Mouse (Mus musculus): Measurements from ENCODE around the gene Dand5.

The Dand5 gene

DNA sequence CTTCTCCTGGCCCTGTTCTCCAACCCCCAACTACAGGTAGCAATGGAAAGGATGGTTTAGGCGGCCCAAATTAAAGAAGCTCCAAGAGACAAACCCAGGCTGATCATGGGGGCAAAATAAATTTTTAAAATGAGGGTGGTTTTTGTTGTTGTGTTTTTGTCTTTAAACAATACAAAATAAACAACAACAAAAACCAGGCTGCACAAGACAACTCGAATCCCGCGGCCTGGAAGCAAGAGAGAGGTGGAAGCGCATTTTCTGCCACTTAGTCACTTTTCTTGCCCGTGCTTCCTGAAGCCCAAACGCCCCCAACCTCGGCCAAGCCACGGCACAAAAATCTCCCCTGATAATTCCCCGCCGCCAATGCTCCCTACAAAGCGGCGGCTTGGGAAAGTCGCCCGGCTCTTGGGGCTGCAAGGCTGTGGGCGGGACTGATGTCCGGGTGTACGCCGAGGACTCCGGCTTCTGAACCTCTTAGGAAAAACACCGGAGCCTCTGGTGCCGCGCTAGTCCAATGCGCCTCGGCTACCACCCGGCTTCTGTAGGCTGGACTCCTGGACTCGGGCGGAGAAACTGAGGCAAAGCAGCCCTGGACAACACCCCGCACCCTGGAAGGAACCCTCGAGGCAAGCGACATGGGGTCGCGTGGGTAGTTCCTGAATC is 38.6 kb downstream of the Dand5 start:
- no peak for DNase-seq (ENCODE audit: low read depth, low spot score)

DNA sequence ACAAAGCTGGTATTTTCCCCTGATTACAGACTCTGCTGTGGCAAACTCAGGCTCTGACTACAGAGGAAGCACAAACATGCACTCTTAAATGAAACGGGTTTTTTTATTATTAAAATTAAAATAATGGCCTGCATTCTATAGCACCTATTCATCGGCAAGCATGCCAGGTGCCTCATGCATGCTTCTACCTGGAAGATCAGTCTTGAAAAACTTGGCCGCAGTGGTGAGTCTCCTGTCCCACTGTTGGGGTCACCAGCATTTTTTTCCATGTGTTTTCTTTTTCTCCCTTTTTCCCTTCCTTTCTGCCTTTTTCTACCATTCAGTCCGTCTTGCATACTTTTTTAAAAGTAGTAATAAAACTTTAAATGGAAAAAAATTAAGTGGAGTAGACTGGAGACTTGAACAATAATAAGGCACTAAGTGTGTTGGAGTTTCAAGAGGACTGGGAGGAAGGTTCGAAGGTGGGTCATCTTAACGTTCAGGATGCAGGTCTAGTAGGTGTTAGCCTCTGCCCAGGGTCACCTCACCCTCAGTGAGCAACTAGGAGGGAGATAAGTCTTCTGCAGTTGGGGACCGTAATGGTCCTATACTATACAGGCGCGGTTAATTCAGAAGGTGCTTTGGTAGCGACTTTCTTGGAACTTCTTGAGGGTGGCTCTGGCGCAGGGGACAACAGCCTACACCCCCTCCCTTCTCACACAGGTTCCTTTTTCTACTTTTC is 39.3 kb downstream of the Dand5 start:
- DNase-seq (ENCODE audit: low read depth, low spot score) = no peak

DNA sequence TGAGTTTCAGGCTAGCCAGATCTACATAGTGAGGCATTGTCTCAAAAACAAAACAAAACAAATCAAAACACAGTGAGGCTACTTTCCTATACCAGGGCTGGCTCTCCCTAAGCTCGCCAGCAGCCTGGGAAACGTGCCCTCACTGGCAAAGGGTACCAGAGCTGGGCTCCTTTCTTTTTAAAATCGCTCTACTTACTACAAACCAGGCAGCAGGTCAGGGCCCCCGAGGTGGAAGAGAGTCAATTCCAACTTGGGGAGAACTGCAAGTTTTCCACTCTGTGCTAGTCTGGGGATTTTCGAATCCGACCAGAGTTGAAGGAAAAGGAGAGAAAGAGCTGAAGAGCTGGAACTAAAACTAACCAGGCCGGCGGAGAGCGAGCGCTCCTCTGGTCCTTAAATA is 39.9 kb downstream of the Dand5 start:
- no peak for DNase-seq (ENCODE audit: low read depth, low spot score)

DNA sequence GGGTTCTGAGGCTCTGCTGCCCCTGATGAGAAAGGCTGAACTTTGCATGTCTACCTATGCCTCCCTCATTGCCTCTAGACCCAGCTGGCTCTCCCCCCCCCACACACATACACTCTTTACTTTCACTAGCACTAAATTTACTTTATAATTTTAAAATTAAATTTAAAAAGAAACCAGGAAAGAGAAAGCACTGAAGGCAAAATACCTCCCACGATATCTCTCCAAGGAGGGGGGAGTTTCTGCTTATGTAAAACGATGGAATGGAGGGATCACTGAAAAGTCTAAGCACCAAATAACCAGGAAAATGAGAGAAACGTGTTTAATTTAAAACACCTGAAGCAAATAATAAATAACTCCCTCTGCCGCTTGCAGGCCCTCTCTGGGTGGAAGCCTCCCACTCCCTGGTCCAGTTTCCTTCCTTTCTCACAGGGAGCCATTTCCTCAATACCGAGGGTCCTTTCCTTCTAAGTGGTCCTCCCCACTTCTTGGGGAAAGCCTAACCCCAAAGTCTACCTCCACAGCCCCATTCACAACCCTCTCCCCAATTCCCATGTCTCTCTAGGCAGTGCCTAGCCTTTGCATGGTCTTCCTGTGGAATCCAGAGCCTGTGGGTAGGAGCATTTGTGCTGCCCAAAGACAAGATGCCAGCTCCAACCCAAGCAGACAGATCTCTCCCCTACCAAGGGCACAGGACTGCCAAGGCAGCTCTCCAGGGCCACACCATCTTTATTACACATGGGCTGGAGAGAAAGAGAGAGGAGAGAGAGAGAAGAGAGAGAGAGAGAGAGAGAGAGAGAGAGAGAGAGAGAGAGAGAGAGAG is 40.7 kb downstream of the Dand5 start:
- no peak for DNase-seq (ENCODE audit: low read depth, low spot score)

DNA sequence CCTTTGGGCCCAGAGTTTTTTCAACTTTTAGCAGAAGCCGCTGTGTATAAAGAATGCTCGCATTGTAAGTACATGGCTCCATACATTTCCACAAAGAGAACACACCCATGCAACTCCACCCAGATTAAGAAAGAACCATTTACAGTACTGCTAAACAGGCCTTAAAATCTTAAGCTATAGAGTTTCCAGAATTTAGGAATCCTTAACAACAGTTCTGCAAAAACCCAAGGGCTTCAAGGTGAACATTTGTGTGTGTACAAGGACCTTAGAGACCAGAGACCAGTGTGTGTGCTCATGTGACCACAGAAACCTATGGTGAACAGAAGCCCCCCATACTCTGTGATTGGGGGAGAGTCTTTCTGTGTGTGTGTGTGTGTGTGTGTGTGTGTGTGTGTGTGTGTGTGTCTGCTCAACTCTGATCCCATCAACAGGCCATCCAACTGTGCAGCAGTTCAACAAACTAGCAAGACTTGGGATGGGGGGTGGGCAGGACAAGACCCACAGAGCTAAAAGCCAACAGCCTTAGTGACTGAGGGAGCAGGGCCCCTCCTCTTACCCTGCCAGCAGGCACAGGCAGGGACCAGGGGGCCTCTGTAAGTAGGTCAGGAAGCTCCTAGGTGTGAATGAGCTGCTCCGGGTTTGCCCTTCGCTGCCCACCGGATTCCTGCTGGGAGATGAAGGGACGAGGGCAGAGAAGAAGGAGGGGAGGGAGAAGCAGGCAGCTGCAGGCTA is 41.5 kb downstream of the Dand5 start:
- DNase-seq (ENCODE audit: low read depth, low spot score) = no peak

DNA sequence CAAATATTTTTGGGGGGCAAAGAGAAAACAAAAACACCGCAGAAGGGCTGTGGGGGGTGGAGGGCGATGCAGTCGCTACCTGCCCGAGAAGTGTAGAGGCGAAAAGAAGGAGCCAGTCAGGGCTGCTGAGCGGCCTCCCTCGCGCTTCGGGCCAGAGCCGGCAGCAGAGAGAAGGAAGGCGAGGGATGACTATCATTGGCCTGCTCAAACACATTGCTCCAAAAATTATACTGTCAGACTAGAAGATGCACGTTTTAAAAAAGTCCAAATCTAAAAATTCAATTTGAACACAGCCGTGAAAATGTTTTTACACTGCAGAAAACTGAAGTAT is 42.4 kb downstream of the Dand5 start:
- no peak for DNase-seq (ENCODE audit: low read depth, low spot score)

DNA sequence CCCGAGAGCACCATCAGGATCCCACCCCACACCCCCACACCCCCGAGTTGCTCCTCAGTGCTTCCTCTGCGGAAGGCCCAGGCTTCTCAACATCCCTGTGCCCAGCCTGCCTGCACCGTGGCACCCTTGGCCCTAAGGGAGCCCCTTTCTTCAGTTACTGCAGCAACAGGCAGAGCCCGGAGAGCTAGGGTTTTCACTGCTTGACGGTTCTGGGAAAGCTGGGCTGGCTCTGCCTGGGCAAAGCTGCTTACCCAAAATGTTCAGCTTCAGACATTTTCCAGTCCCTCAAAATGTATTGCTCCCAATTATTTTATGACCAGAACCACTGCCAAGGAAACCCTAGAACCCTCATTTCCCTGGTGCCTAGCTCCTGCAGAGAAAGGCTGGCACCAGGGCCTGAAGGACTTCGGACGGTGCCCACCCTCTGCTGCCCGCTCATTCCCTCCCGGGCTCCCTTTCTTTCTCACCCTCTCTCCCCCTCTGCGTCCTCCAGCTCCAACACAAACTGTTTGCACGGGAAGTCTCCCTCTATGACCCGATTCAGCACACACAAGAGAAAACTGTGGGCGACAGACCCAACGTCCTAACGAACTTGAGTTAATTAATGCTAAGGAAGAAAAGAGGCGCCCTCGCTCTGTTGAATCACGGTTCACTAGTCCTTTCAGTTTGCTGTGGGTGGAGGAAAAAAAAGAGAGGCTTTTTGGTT is 43.0 kb downstream of the Dand5 start:
- DNase-seq (ENCODE audit: low read depth, low spot score) = no peak

DNA sequence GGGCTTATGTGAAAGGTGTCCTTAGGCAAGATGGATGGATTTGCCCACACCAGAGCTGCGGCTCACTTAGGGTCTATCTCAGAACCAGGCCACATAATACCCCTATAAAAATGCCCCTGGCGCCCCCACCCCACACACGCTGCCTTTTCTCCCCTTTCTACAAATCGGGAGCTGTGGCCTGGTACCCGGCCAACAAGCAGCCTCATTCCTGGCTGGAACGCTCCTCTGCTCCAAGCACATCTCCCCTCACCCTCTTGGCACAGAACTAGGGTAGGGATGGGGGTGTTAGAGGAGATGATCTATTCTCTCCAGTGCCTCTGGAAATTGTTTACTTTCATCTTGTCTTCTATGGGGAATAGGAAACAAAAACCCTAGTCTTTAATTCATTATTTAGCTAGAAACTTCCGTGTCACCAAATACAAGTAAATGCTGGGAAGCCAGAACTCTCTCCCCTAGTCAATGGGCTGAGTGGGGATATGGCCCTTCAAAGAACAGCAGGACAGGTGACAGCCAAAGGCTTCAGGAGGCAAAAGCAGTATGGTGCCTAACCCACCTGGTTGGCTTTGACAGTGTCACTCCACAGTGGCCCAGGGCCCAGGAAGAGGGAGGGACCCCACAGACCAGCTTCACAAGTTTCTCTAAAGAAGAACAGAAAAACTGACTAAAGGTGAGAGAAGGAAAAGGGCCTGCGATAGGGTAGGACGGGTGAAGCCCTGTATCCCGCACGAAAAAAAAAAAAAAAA is 43.8 kb downstream of the Dand5 start:
- DNase-seq (ENCODE audit: low read depth, low spot score) = no peak

DNA sequence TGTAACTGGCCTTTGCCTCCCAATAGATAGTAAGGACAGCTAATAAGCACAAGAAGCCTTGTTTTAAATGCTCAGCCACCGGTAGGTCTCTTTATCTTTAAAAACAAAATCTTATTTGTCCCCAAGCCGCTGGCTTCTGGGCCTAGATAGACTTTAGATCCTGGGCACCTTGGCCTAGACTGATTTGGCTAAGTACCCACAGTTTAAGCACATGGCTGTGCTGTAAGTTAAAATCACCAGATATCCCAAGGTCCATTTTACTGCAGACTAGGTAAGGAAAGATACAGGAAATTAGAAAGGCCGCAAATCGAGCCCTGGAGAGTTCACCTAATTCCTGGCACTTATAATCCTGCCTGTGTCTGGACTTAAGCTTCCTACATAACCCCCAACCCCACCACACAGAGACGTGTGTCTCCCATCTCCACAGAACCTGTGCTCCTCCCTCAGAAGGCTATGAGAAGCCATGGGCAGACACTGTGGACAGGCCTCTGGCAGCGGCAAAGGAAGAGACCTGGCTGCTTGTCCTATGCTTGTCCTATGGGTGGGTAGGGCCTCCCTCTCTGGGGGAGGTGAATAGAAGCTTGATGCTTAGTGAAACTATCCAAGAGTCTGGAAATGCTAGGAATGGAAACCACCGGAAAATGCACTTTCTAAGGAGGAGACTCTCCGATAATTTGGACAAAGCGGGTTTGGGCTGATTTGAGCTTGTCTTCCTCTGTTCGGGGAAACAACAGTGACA is 44.6 kb downstream of the Dand5 start:
- no peak for DNase-seq (ENCODE audit: low read depth, low spot score)

DNA sequence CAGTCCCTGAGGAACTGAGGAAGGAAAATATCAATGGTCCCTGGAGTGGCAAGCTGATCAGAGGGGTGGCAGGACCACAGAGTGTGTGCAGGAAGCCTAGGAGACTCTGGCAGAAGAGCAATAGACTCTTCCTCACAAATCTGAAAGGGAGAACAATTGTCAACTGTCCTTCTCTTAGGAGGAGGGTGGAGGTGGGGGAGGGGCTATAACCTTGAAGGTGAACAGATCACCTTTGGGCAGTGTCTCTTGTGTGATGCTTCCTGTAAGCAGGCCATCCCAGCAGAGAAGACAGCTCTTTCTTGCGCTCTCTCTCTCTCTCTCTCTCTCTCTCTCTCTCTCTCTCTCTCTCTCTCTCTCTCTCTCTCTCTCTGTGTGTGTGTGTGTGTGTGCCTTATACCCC is 46.1 kb downstream of the Dand5 start:
- no peak for DNase-seq (ENCODE audit: low read depth, low spot score)

DNA sequence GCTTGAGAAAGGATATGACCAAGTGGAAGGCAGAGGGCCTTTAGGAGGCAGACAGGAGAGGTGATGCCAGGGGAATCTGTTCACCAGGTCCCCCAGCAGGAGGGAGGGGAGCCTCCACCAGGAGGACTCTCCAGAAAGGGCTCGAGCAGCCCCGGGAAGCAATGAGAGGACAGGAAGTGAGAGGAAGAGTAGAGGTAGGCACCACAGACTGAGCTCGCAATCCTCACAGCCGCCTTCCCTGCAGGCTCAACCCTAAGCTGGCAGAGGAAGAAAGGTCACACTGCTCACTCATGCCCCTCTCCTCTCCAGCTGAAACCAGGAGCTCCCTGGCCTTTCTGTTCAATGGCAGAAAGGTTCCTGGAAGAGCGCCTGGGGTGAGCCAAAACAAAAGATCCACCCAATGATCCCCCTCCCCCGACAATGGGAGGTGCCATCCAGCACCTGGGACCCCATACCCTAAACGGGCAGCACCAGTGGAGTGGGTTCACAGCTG is 47.0 kb downstream of the Dand5 start:
- DNase-seq (ENCODE audit: low read depth, low spot score) = no peak

DNA sequence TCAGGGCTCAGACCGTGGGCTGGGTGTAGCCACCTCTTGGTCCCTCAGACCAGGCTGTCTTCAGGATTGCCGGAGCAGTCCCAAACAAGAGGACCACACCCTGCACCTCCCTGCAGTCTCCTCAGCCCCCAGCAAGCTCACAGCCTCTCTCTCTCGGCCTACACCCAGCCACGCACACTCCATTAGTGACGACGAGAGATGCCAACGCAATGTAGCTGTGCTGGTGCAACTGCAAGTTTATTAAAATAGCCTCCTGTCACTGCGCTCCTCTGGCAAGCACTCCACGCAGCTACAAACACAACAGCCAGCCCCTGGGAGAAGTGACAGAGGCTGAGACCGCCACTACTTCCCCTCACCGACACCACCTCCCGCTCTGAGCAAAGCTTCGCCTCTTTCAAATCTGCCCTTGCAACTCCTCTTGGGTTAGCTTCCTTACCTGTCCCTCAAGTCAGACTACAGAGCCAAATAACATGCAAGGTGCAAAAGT is 47.5 kb downstream of the Dand5 start:
- DNase-seq (ENCODE audit: low read depth, low spot score) = no peak

DNA sequence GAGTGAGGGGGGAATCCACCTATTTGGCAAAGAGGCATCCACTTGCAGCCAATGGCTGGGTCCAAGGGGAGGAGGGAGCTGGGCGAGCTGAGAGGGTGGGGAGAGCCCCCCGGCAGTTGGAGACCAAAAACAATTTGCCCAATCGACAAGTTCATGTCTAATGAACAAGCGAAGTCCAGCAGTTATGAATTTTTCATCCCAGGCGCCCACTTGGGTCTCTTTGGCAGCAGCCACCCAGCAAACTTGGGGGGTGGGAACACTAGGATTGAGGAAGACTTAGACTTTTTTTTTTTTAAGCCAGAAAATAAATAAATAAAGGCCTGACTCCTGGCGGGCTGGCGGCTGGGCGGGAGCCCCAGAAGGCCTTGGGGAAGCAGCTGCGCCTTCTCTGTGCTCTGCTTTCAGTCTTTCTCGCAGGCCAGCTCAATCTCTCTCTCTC is 48.1 kb downstream of the Dand5 start:
- no peak for DNase-seq (ENCODE audit: low read depth, low spot score)

DNA sequence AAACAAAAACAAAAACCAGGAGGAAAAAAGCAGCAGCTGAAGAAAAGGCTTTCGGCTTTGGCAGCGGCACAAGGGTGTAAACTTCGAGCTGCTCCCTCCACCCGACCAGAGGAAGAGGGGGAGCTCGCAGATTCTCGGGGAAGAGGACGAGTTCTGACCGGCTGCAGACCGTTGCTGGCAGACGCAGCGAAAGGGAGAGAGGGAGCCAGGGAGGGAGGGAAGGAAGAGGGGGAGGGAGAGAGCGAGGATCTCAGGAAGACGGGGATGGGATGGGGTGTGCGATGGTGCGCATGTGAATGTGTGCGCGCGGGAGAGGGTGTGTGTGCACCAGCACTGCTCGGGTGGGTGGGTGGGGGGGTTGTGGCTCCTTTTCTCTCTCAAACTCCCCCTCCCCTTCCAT is 48.8 kb downstream of the Dand5 start:
- no peak for DNase-seq (ENCODE audit: low read depth, low spot score)

DNA sequence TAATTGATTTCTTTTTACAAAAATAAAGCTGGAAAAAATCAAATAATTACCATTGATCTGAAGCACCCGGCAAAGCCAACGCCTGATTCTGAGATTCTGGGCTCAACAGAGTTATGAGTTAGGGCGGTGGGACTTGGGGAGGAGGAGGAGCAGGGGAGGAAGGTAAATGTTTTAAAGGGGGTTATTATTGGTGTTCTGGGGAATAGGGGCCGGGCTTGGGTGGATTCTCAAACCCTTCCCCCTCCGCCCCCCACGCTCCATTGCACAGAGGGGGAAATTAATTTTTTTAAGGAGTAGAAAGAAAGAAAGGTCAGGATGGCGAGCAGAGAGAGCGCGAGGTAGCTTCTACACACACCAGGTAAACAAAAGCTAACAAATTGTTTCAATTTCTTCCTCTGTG is 49.3 kb downstream of the Dand5 start:
- DNase-seq (ENCODE audit: low read depth, low spot score) = no peak

DNA sequence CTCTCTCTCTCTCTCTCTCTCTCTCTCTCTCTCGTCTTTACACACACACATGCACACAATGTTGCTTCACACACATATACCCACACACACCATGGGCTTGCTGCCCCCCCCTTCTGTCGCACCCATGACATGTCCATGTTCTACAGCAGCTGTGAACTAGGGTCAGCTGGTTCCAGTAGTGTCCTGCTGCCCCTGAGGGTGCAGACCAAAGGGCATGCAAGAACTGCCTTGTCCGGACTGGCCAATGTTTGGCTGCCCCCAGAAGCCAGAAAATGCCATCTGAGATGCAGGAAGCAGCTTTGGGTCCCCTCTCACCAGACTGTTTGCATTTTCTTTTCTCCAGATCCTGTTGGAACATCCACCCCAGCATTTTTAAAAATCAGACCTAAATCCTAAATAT is 50.0 kb downstream of the Dand5 start:
- DNase-seq (ENCODE audit: low read depth, low spot score) = no peak

DNA sequence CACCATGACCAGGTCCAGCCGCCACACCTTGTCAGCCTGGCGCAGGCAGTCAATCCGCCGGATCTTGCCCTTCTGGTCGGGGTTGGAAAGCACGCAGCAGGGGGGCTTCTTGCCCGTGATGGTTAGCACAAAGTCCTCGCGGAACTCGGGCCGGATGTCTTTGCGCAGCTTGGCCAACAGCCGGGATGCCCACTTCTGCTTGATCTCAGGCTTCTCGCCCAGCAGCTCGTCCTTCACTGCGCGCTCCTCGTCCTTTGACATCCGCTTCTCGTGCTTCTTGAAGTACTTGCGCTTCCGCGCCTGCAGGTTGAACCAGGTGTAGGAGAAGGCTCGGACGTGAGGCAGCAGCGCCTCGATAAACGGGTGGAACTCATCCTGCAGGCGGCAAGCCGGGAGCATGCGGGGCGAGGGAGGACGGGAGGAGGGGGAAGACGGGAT is 50.7 kb downstream of the Dand5 start:
- DNase-seq (ENCODE audit: low read depth, low spot score) = no peak

DNA sequence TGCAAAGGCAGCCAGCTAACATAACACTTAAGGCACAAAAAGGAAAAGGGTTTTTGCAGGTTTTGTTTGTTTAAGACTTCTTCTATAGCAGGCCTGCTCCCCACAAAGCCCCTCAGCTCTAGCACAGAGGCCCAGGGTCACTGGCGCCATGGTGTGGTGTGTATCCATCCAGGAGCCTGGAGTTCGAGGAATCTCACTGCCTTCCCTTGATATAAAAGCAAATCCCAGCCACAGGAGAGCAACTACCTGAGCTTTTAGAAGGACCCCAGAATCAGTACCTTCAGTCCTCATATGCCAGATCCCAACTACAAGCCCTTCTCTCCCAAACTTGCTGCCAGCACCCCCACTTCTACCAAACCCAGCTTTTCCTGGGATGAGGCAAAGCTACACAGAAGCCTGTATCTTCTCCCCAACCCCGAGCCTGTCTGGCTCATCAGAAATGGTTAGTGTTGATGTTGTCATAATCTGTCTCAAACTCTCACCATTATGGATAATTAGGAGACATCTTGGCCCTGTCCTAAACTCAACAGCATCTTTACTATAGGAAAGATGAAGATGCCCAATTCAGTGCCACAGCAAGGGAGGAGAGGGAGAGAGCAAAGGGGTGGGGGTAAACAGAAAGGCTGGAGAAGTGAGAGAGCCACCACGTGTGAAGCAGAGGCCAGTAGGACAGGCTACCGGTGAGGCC is 51.5 kb downstream of the Dand5 start:
- DNase-seq (ENCODE audit: low read depth, low spot score) = no peak
